Mouse (Mus musculus): ENCODE data around the gene Pld6. TPM values are rescaled to one million over a fixed set of nuclear protein-coding genes. Genes with fewer than 3 reads are reported as not detected.

Gene Pld6
- total RNA-seq, 2 experiments from 2014 or later = 0.90 to 2.1 TPM

DNA sequence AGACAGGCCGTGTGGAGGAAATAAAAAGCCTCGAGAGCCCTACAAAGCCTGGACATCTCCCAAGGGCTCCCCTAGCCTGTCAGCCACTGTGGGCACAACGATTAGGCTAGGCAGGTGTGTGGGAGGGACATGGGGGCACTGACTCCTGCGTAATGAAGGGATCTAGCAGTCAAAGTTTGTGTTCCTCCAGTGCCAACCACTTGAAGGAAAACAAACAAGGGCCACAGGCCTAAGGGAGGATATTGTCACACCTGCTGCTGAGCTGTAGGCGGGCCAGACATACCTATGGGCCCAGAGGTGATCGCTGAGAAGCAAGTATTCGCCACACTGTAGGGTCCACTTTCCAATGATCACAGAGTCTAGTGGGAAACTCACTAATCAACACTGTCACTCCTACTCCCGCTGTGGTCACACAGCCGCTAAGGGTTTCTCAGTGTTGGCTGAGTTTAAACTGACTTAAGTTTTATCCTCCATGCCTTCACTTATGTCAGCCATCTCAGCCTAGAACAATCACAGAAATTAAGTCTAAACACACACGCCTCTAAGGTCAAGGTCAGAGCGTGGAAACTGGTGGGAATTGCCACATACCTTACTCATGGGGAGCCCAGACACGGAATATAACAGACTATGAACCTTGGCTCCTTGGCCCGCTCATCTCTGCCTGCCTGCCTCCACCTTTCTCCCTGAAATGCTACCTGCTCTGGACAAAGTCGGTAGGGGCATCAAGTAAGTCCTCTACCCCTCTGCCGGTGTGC is 824 bp downstream of the Pld6 start:
- DNase-seq (ENCODE audit: low spot score in 2 of 2) = no peak

DNA sequence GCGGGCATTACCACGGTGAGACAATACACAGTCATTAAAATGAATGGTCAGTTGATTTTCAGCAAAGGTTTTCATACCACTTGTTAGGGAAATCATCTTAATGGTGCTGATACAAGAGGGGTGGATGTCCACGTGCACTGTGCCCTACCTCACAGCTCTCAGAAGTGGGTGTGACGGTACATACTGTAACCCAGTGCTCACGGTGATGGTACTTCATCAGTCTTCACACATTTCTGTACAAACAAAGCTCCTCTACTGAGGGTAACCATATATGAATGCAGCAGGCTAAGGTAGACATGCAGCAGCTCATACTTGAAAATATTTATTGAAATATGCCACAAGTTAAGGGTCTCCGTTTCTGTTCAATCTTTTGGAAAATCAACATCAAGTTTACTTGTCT is 3.9 kb downstream of the Pld6 start:
- no peak for DNase-seq (ENCODE audit: low spot score in 2 of 2)

DNA sequence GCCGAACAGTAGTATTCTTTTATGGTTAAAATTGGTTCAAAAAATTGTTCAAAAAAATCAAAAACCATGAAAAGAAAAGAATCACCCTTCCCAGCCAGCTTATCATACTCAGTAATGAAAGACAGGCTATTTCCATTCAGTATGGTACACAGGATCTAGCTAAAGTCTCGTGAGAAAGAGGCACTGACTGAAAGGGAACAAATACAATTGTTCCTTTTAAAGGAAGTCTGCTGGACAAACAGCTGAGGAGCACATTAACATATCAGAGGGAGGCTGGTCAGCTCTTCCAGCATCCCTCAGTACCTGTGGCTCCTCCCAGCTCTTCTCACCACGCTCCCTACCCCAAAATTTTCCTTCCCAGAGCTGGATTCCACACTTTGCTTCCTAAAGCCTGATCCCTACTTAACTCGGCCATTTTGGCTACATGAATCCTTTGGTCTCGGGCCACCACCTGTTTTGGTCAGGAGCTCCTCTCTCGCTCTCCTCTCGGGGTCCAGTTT is 5.3 kb downstream of the Pld6 start:
- DNase-seq (ENCODE audit: low spot score in 2 of 2) = no peak

DNA sequence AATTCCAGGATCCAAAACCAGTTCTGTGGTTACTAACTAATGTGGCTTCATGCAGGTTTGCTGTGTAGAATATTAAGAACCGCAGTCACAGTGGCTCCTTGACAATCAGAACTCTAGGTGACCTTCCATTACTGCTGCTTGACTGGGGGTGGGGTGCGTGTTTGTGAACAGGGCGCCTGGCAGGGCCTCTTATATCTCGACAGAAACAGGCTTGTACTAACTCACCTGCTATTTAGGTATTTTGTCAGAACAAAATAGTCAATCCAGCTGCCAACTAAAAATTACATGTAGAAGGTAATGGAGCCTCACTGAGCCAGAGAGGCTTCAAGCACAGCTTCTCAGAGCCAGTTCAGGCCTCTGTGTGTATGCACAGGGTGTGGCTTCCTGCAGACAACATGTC is 7.2 kb downstream of the Pld6 start:
- no peak for DNase-seq (ENCODE audit: low spot score in 2 of 2)

DNA sequence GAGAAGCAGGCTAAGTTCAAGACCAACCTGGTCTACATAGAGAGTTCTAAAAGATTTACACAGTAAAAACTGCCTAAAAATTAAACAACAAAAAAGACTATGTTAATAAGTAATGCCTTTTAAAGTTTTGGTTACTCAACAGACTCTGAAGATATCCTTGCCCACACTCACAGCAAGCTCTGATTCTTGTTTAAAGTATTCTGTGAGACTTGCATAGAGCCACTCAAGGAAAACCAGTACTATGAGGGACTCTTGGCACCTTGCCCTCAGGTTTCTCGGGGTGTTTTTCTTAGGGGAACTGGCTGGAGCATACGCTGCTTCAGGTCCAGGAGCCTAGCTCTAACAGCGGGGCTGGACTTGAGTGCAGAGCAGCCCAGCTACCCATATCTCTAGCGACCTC is 8.0 kb downstream of the Pld6 start:
- no peak for DNase-seq (ENCODE audit: low spot score in 2 of 2)

DNA sequence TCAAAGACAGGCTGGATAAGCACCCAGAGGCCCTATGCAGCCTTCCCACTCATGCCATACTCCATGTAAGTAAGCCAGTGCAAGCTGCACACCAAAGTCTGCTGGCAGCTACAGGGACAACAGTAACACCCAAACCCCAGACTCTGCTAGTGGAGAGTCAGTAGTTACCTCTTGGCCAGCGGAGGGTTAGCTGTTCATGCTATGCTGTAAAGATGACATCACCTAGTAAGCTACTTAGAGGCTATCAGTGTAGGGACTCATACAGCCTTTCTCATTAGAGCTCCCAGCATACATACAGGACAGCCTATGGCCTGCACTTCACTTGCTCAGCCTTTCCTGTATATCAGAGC is 8.6 kb downstream of the Pld6 start:
- no peak for DNase-seq (ENCODE audit: low spot score in 2 of 2)

DNA sequence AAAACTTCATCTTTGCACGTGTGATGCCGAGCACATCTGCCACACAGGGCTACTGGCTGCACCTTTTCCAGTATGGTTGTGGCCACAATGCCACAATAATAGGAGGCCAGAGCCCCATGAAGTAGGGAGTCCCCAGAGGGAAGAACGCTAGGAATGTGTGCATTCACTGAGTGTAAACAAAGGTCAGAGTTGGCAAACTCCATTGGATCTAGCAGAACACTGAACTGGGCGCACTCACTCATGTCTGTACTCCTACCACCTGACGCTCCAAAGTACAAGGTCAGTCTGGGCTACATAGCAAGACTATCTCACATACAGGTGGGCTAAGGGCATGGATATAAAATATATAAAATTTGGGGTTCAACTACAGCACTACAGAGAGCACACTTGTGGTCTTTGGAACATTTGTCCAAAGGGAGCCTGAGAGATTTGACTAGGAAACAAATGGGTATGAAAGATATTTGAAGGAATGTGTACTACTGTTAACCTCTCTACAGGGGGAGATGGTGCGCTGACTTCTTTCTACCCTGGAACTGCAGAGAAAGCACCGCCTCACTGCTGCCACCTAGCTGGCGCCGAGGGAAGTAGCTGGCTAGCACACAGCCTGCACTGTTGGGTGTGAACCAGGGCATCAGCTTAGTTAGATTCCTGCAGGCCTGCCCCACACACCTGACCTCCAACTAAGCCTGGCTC is 9.1 kb downstream of the Pld6 start:
- DNase-seq (ENCODE audit: low spot score in 2 of 2) = peak; percentile 71

DNA sequence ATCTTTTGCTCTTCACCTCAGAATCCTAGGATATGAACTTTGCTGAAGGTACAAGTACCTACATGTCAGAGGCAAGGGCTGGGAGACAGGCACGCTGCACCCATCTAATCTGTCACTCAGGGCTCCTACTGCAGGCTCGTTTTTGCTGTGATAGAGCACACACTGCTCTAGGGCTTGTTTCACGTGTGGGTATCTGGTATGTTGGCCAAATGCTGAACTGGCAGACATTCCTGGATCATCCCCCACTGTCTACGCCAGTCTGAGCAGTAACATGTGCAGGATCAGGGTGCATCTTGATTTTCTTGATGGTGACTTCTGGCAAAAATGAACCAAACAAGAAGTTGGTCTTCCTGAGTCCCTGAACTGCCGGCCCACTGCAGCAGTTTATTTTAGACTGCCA is 10.2 kb downstream of the Pld6 start:
- no peak for DNase-seq (ENCODE audit: low spot score in 2 of 2)

DNA sequence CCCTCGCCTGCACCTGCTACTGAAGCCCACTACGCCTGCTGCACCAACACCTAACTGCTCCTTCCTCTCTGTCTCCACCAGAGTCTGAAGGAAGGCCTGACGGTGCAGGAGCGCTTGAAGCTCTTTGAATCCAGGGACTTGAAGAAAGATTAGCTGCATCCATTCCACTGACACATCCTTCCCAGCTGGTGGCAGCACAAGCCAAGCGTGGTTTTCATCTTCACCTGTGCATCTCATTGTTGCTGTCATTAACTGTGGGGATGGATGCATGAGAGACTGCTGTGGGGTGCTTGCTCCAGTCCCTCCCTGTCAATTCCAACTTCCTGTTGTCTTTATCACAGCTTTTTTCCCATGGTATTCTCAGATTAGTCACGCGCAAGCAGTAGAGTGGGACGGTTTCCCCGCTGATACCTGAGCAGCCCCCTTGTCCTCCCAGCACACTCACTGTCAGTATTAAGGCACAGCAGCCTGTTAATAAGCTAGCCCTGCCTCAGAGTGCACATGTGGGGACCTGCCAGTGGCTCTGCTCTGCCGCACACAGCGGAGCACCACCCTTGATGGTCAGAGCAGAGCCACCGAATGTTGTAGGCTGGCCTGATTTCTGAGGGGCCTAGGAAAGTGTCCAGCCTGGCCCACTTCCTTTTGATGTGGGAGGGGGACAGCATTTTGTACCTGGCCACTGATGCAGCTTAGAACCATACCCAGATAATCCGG is 11.9 kb downstream of the Pld6 start:
- DNase-seq (ENCODE audit: low spot score in 2 of 2) = no peak

DNA sequence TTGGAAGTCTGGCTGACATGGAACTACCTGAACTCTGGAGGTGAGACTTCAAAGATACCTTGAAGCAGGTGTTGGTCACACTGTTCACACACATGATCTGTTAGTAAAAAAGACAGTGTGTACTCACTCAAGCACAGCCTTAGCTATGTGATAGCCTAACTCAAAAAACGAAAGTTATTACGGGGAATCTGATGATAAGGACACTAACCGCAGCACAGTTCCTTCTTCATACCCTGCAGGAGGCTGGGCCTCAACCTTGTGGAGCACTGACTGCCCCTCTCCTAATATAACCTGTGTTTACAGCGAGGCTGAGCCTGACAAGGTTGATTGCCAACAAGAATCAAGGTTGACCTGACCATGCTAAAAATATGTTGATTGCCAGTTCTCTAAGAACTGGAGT is 12.9 kb downstream of the Pld6 start:
- DNase-seq (ENCODE audit: low spot score in 2 of 2) = no peak

DNA sequence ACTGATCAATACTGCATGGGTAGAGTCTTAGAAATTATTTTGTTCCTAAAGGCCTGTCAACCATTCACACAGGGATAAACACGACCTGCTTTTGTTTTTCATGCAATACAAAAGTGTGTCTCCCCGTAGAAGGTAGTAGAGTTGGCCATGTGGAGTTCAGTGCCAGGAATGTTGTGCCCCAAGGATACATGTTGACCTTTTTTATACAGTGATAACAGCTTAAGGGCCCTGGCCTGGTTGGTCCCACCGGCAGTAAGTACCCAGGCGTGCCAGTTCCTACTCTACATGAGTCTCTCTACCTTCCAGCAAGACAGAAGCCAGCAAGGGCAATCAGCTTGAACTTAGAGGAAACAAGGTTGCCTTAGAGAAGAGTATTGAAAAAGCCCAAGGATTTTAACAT is 14.5 kb downstream of the Pld6 start:
- DNase-seq (ENCODE audit: low spot score in 2 of 2) = no peak

DNA sequence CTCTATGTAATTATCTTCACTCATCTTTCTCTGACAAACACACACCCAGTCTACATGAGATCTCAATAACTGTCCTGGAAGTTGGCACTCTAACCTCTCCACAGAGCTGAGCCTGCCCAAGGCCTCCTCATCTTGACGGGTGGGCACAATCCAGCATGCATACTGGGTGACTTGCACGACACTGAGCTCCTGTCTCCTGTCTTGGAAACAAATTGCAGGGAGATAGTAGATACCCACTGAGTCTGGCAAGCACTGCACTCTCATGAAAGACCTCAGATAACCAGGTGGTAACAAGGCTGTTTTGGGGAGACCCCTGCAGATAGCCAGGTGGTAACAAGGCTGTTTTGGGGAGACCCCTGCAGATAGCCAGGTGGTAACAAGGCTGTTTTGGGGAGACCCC is 15.2 kb downstream of the Pld6 start:
- DNase-seq (ENCODE audit: low spot score in 2 of 2) = no peak

DNA sequence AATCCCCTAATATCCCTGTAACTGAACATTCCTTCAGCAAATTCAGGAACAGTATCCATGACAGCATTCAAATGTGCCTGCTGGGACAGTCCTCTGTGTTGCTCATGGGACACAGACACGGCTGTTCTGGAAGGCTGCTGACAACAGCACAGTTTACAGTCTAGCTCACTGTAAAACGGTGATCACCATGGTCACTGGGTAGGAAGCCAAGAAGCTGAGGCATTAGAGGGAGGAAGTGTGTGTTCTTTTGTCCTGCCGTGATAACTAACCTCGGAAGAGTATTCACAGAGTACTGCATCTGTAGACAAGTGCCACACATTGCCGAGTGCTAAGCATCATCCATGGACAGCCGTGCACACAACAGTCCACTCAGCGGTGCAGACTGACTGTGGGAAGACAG is 16.7 kb downstream of the Pld6 start:
- DNase-seq (ENCODE audit: low spot score in 2 of 2) = no peak

DNA sequence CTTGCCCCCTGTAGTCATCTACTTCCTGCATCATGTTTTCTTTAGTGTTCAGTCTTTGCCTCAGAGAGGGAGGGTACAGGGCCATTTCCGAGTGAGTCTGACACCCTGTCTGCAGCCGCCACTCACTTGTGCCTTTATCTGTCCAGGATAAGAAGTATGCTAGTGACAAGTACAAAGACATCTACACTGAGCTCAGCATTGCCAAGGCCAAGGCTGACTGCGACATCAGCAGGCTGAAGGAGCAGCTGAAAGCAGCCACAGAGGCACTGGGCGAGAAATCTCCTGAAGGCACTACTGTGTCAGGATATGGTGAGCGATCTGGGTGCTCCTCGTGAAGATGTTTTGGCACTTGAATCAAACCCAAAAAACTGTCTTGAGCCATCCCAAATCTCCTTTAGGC is 17.7 kb downstream of the Pld6 start:
- DNase-seq (ENCODE audit: low spot score in 2 of 2) = no peak

DNA sequence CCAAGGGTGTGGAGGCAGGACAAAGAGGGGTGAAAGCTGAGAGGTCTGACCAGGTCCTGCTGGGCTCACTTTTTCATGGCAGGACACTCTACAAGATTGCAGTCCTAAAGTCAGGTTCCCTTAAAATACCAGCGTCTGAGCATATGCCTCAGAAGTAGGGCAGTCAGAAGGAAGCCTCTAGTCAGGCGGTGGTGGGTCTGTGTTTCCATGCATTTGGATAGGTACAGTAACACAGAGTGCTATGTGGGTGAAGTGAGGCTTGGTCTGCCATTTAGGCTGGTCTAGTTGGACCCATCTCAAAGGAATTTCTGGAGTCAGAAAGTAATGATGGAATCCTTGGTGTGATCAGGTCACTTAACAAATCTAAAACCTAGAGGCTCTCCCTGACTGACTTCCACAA is 18.1 kb downstream of the Pld6 start:
- DNase-seq (ENCODE audit: low spot score in 2 of 2) = no peak

DNA sequence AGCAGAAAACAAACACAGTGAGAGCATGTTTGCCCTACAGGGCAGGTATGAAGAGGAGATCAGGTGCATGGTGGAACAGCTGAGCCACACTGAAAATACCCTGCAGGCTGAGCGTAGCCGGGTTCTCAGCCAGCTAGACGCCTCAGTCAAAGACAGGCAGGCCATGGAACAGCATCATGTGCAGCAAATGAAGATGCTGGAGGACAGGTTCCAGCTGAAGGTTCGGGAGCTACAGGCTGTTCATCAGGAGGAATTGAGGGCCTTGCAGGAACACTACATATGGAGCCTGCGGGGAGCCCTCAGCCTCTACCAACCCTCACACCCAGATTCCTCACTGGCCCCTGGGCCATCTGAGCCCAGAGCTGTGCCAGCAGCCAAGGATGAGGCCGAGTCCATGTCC is 26.6 kb downstream of the Pld6 start:
- no peak for DNase-seq (ENCODE audit: low spot score in 2 of 2)

DNA sequence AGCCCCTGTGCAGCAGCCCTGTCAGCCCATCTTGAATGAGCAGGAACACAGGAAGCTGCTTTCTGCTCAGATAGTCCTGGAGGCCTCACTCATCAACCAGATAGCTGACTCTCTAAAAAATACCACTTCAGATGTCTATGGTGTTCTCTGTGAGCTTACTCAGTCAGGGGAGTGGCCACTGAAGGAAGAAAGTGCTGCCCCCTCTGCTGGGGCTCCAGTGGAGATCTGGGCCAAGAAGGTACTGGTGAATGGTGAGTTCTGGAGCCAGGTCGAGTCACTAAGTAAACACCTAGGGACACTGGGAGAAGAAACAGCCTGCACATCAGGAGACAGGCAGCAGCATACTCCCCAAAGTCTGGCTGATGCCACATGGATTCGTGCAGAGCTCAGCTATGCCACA is 27.8 kb downstream of the Pld6 start:
- no peak for DNase-seq (ENCODE audit: low spot score in 2 of 2)

DNA sequence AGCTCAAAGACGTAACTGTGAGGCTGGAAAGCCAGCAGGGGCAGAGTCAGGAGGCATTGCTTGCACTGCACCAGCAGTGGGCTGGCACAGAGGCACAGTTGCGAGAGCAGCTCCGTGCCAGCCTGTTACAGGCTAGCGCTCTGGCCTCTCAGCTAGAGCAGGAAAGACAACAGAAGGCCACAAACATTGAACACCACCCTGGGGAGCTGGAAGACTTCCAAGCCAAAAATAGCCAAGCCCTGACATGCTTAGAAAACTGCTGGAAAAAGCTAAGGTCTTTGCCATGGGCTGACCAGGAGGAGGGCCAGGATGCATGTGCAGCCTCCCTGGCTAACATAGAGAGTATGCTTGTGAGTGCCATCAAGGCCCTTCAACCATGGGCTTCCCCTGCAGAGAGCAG is 28.3 kb downstream of the Pld6 start:
- peak in 1 of 2 experiments; percentile 50 for DNase-seq (ENCODE audit: low spot score in 2 of 2)

DNA sequence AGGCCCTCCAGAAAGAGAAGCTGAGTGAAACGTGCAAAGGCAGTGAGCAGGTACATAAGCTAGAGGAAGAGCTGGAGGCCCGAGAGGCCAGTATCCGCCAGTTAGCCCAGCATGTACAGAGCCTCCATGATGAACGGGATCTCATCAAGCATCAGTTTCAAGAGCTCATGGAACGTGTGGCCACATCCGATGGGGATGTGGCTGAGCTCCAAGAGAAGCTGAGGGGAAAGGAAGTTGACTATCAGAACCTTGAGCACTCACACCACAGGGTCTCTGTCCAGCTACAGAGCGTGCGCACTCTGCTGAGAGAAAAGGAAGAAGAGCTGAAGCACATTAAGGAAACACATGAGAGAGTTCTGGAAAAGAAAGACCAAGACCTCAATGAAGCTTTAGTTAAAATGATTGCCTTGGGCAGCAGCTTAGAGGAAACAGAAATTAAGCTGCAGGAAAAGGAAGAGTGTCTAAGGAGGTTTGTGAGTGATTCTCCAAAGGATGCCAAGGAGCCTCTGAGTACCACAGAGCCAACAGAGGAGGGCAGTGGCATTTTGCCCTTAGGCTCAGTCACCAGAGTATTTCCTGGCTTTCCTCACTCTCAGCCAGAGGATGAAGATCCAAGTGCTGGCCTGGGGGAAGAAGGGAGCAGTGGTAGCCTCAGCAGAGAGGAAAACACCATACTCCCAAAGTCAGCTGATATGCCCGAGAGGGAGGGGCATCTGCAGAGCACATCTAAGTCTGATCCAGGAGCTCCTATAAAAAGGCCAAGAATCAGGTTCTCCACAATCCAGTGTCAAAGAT is 29.1 kb downstream of the Pld6 start:
- no peak for DNase-seq (ENCODE audit: low spot score in 2 of 2)

DNA sequence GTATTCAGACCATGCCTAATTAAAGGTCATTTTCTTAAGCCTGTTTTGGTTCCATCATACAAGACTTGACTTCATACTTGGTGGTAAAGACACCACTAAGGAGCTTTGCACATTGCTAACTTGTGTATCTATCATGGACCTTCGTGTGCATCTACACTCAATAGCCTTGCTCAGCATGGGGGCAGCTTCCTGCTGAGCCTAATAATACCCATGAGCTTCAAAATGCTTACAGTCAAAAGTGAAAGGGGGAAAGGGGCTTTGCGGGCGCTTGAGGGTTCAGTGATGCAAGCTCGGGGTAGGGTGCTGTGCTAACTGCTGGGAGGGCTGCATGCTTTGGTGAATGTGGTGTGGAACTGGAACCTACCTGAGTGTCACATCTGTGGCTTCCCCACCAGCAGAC is 31.1 kb downstream of the Pld6 start:
- DNase-seq (ENCODE audit: low spot score in 2 of 2) = no peak

DNA sequence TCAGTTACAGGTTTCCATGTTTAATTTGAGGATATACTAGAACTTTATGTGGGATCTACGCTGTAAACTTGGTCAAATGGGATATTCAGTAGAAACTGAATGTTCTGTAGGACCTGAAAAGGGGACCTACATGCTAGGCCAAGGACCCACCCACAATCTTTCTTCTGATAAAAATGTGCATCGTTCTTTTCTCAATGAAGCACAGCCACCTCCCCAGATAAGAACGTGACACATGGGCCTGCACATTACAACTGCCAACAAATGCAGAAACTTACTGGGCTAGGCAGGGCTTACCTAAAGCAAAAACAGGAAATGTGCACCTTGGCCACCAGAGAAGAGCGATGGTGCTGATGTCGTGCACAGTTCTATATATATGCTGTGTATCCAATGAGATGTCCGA is 32.9 kb downstream of the Pld6 start:
- no peak for DNase-seq (ENCODE audit: low spot score in 2 of 2)

Data from adrenal gland, adult 18-20 months (tissue).